Mouse (Mus musculus) spleen, adult 2 months (tissue): ENCODE measurements around the gene Hhatl.

ENCODE experiments used
- CTCF ChIP-seq: fragments of 200-500 bp; IDR thresholded peaks from 2 replicates; pipeline ENCODE4 v1.5.1; 2011; ENCODE audit warnings: mild to moderate bottlenecking, inconsistent platforms; ENCODE audit not compliant: insufficient read depth, insufficient read length, insufficient replicate concordance; ENCODE audit errors: extremely low read depth
- POLR2A ChIP-seq: fragments of 200-500 bp; IDR thresholded peaks from 2 replicates; pipeline ENCODE4 v1.6.1; 2011; ENCODE audit warnings: low read depth, low read length, inconsistent platforms

- no peak for TF ChIP-seq CTCF
- TF ChIP-seq POLR2A: no peak
These were observed 31.7 kb upstream of the Hhatl start for GRCm38 (mm10) chr9:121823991-121824390.
